Mouse (Mus musculus) erythroblast, embryonic 14.5 days (primary cell): Measurements from ENCODE around the gene Dhh. TPM values are rescaled to one million over a fixed set of nuclear protein-coding genes. Genes with fewer than 3 reads are reported as not detected.

Experiments
- H3K27me3 ChIP-seq: 2 replicates; pipeline ENCODE4 v1.6.1; 2012; ENCODE audit warnings: inconsistent platforms; ENCODE audit not compliant: control insufficient read depth
- H3K36me3 ChIP-seq: 2 replicates; pipeline ENCODE4 v1.6.1; 2012; ENCODE audit warnings: mild to moderate bottlenecking, inconsistent platforms; ENCODE audit not compliant: control insufficient read depth
- H3K4me1 ChIP-seq: 2 replicates; pipeline ENCODE4 v1.6.1; 2012; ENCODE audit warnings: inconsistent platforms; ENCODE audit not compliant: control insufficient read depth
- H3K4me3 ChIP-seq: replicated peaks from 2 replicates; pipeline ENCODE3; 2012; ENCODE audit warnings: moderate library complexity, mild to moderate bottlenecking, inconsistent platforms
- H3K9me3 ChIP-seq: 2 replicates; pipeline ENCODE4 v1.6.1; 2012; ENCODE audit warnings: low read length, inconsistent platforms, mixed read lengths; ENCODE audit not compliant: control insufficient read depth
- GATA1 ChIP-seq: IDR thresholded peaks from 2 replicates; pipeline ENCODE4 v1.6.1; 2012; ENCODE audit warnings: low read length, inconsistent platforms, mixed read lengths
- TAL1 ChIP-seq: IDR thresholded peaks from 3 replicates; pipeline ENCODE4 v1.6.1; 2012; ENCODE audit warnings: low read length, inconsistent platforms, mixed read lengths
- polyA plus RNA-seq: library from polyadenylated mRNA; stranded (reverse); fragments of >175 nt; gene quantifications from 2 replicates; pipeline ENCODE4 v1.2.3, GENCODE M21; 2012

Dhh gene
- polyA plus RNA-seq, 1 experiment: not detected

DNA sequence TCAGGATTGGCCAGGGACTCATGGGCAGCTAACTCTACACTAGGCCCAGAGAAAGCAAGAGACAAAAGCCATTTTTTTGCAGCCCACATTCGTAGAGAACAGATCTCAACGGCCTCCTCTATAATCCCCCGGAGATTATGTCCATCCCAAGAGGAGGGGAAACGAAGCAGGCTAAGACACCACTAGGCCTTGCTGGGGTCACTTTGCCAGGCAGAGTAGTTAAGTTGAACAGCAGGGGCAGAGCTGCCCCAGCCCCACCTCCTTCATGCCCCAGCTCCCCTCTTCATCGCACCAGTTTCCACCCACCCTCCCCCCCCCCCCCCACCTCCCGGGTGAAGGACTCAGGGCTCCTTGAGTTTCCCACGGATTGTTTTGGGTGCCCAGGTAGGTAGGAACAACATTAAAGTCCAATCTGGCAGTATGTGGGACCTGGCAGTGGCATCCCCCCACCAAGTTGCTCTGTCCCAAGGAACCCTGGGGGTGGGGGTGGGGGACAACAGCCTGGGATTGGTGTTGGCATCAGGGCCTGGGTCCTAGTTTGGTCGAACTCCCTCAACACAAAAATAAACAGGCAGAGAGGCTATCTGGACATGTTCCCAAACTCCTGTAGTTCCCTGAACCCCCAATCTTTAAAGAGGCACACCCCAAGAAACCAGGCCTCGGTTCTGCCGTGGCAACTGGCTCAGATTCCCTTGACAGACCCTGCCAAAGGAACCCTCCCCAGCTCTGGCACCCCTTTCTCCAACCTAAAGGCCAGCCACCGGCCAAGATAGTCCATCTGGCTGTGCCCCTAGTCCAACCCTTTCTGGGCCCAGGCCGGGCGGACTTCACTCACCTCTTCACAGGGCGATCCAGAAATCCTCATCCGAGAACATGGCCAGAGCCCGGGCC lies 27.9 kb downstream of the Dhh start:
- peak overlapping the region; percentile 99 for H3K4me3 ChIP-seq
- H3K27me3 ChIP-seq: no peaks in the 10 kb centered on the region
- peaks cover 56% of the 10 kb centered on the region for H3K4me1 ChIP-seq
- no peak for TF ChIP-seq GATA1
- TF ChIP-seq TAL1: no peak
- H3K9me3 ChIP-seq: no peaks in the 10 kb centered on the region
- H3K36me3 ChIP-seq: peaks cover 35% of the 10 kb centered on the region

DNA sequence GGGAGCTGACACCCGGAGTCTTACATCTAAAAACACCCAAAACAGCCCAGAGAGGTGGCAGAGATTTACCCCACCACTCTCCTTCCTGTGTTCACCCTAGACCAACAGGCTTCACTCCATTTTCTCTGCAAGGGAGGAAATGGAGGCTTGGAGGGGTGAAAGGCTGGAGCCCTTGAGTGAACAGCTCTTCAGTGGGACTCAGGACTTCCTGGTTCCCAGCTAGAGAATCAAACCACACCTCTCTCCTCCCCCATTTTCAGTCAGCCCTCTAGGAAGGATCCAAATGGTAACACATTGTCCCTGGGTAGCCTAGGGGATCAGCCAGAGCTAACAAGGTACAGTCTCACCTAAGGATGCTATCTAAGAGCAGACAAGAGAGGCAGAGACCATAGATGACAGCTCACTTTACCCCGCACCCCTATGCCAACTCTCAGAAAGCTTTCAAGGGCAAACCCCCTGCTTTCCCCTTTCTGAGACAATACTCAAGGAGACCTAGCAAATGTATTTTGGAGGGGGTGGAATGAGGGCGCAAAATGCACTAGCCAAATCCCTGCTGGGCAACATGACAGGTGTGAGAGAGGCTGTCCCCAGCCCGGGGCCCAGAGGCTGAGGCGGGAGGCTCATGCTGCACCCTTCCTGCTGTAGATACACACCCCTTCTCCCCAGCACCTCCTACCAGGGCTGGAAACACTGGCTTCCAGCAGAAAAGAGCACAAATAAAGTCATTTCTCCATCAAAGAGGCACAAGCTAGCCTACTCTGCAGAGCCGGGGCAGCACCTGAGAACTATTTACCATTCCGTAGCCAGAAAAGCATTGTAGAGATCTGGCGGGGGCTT lies 28.8 kb downstream of the Dhh start:
- H3K36me3 ChIP-seq: peaks cover 44% of the 10 kb centered on the region
- no peaks in the 10 kb centered on the region for H3K9me3 ChIP-seq
- H3K4me3 ChIP-seq: peak overlapping the region; percentile 99
- H3K27me3 ChIP-seq: no peaks in the 10 kb centered on the region
- peaks cover 56% of the 10 kb centered on the region for H3K4me1 ChIP-seq
- TF ChIP-seq GATA1 (no peak), TAL1 (no peak)

DNA sequence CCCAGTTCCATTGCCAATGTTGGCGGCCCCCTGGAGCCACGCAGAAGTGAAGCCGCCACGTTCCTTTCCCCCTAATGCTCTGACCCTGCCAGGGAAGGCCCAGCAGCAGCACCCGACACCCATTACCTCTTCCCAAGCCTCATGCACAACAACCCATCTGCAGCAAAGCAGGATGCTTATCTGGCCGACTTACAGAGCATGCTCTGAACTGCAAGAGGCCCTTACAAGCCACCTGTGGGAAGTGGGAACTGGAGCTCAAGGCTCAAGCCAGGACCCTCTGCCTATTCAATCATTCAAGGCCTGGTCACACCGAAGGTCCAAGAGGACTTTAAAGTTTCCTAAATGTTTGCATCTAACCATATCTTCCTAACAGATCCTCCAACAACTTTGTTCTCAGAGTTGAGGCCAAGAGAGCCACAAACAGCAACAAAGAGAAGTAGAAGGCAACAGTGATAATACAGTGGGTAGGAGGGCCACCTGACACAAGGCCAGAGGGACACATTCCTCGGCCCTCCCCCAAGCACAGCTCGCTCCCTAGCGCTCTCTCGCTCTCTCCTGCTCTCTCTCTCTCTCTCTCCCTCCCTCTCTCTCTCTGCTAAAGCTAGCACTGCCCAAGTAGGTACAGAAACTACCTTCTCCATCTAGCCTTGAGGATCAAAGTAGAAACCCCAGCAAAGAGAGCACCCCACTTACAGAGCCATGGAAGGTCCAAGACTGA lies 29.8 kb downstream of the Dhh start:
- Histone ChIP-seq H3K4me1 (peaks cover 56% of the 10 kb centered on the region), H3K4me3 (peak overlapping the region; percentile 99), H3K27me3 (no peaks in the 10 kb centered on the region), H3K36me3 (peaks cover 55% of the 10 kb centered on the region), H3K9me3 (no peaks in the 10 kb centered on the region)
- TF ChIP-seq TAL1: no peak
- no peak for TF ChIP-seq GATA1

DNA sequence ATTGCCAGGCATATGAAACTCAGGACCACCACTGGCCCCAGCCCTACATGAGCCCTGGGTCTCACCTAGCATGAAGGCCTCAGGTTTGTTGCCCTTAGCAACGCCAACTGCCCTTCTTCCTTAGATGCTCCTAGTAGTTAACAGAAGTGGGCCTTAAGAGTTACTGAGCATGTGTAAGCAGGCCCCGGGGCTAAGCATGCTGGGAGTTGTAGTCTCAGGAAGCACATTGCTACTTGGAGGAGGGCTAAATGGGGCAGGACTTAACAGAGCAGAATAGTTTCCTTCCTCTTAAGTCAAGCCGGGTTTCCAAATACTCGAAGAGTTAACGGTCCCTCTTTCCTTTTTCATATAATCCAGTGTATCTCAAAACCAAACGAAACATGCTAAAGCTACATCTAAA lies 31.0 kb downstream of the Dhh start:
- Histone ChIP-seq H3K4me1 (peaks cover 45% of the 10 kb centered on the region), H3K27me3 (no peaks in the 10 kb centered on the region), H3K4me3 (peak overlapping the region; percentile 99), H3K36me3 (peaks cover 67% of the 10 kb centered on the region), H3K9me3 (no peaks in the 10 kb centered on the region)
- no peak for TF ChIP-seq GATA1
- no peak for TF ChIP-seq TAL1

DNA sequence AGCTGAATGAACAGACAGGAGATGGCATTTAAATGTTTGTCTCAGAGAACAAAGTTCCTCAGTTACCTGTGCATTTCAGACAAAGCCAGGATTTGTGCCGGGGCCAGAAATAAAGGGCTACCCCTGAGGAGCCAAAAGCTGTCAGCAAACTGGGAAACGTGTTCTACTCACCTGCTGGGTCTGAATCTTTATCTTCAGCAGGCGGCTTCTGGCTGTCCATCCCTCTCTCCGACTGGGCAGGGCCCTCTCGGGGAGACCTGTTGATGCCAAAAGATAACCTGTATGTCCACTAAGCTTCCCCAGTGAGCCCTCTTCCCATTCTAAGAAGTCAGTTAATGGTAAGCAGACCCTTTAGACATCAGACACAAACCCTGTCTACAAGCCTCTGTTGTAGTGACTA lies 31.8 kb downstream of the Dhh start:
- no peak for TF ChIP-seq GATA1
- no peak for TF ChIP-seq TAL1
- peaks cover 43% of the 10 kb centered on the region for H3K4me1 ChIP-seq
- H3K36me3 ChIP-seq: peaks cover 75% of the 10 kb centered on the region

DNA sequence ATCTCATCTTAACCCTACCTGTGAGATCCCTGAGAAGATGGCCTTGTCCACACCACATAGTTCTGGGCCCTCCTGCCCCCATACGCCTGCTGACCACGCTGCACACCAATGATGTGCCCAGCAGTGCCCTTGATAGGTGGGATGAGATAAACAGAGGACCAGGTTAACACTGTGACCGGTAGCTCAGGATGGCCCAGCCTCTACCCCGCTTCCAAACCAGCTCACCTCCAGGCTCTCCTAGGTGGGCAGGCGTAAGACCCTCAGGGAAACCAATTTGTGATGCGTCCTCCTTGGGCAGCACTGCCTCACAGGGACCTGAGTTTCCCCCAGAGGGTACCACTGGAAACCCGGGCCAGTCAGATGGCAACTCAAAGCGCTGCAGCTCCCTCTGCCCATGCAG lies 32.6 kb downstream of the Dhh start:
- Histone ChIP-seq H3K4me1 (peaks cover 41% of the 10 kb centered on the region), H3K9me3 (no peaks in the 10 kb centered on the region), H3K4me3 (no peak overlapping the region), H3K36me3 (peaks cover 82% of the 10 kb centered on the region), H3K27me3 (no peaks in the 10 kb centered on the region)
- TF ChIP-seq TAL1 (no peak), GATA1 (no peak)

More for the DNA sequence above, 31.8 kb downstream of the Dhh start:
- Histone ChIP-seq H3K4me3 (no peak overlapping the region), H3K9me3 (no peaks in the 10 kb centered on the region), H3K27me3 (no peaks in the 10 kb centered on the region)

DNA sequence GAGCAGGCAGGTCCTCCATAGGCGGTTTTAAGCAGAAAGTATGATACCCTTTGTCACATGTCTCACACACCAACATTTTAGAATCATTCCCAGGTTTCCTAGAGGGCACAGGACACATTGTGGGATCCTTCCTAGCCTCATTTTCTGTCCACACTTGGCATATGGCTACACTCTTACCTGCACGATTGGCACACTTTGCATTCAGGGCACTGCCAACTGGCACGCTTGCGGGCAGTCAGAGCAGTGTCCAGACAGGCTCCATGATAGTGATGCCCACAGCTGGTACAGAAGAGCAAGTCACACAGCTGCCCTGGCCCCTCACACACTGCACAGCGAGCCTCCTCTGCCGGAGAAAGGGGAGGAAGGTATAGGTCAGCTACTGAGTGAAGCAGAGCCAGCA lies 33.4 kb downstream of the Dhh start:
- Histone ChIP-seq H3K9me3 (no peaks in the 10 kb centered on the region), H3K4me1 (peaks cover 33% of the 10 kb centered on the region), H3K36me3 (peaks cover 90% of the 10 kb centered on the region), H3K27me3 (no peaks in the 10 kb centered on the region), H3K4me3 (no peak overlapping the region)
- TF ChIP-seq TAL1 (no peak), GATA1 (no peak)

DNA sequence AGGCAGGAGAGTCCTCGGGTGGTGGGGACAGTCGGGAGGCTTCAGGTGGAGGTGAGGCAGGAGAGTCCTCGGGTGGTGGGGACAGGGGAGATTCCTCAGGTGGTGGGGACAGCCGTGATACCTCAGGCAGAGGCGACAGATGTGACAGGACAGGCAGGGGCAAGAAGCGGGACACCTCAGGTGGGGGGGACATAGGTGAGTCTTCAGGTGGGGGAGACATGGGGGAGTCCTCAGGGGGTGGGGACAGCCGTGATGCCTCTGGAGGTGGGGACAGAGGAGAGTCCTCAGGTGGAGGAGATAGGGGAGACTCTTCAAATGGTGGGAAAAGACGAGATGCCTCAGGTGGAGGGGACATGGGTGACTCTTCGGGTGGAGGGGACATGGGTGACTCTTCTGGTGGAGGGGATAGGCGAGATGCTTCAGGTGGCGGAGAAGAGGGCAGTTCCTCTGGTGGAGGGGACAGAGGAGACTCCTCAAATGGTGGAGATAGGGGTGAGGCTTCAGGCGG lies 34.8 kb downstream of the Dhh start:
- TF ChIP-seq GATA1 (no peak), TAL1 (no peak)
- Histone ChIP-seq H3K4me1 (peaks cover 19% of the 10 kb centered on the region), H3K27me3 (no peaks in the 10 kb centered on the region), H3K9me3 (no peaks in the 10 kb centered on the region), H3K4me3 (no peak overlapping the region), H3K36me3 (peaks cover 97% of the 10 kb centered on the region)
